Mouse (Mus musculus): ENCODE measurements at regions not wholly inside any gene's neighbourhood (a gene's known extent, or its start where the extent isn't known, plus 50 kb on each side); places are given as distances from the start of the nearest gene placed in this dataset.
A peak's percentile ranks its signal among the peaks of the same experiment; 100 is the strongest.

GRCm38 (mm10) chr9:61022371-61023026 is 228.2 kb downstream of the Uaca start:
- no peak overlapping the region for H3K4me2 ChIP-seq (ENCODE audit: low read length)
- DNase-seq (no peak), ATAC-seq (ENCODE audit: low FRiP score, low TSS enrichment) (no peak)
- WGBS, result 88% methylated on average over 6 of the region's 6 CpGs
- H3K27me3 ChIP-seq (ENCODE audit: control insufficient read depth, insufficient read depth, low read length), result no peaks in the 10 kb centered on the region
- H3K4me3 ChIP-seq (replicated peaks; ENCODE audit: low read depth, low read length), result no peak overlapping the region
- H3K9me3 ChIP-seq (ENCODE audit: control insufficient read depth, low read length), result no peaks in the 10 kb centered on the region
- H3K9ac ChIP-seq (replicated peaks; ENCODE audit: low read length), result no peak overlapping the region
- H3K27ac ChIP-seq (replicated peaks; ENCODE audit: low read depth, low read length), result no peak overlapping the region
- H3K4me1 ChIP-seq (ENCODE audit: control insufficient read depth, insufficient read depth, low read length), result no peaks in the 10 kb centered on the region
- H3K36me3 ChIP-seq (ENCODE audit: control insufficient read depth, insufficient read depth, low read length), result no peaks in the 10 kb centered on the region

GRCm38 (mm10) chr9:61025341-61025740 is 231.0 kb downstream of the Uaca start:
- Histone ChIP-seq H3K4me3 (replicated peaks; ENCODE audit: low read depth, low read length) (no peak overlapping the region), H3K4me1 (ENCODE audit: control insufficient read depth, insufficient read depth, low read length) (peaks cover 7% of the 10 kb centered on the region; the same call in 1 of the 2 replicates), H3K27me3 (ENCODE audit: control insufficient read depth, insufficient read depth, low read length) (no peaks in the 10 kb centered on the region), H3K36me3 (ENCODE audit: control insufficient read depth, insufficient read depth, low read length) (no peaks in the 10 kb centered on the region), H3K9ac (replicated peaks; ENCODE audit: low read length) (no peak overlapping the region), H3K9me3 (ENCODE audit: control insufficient read depth, low read length) (no peaks in the 10 kb centered on the region), H3K4me2 (ENCODE audit: low read length) (no peak overlapping the region), H3K27ac (replicated peaks; ENCODE audit: low read depth, low read length) (no peak overlapping the region)
- ATAC-seq (ENCODE audit: low FRiP score, low TSS enrichment), result no peak
- 95% methylated on average over 6 of the region's 6 CpGs for WGBS
- DNase-seq, result no peak

GRCm38 (mm10) chr9:61028775-61029401 is 234.5 kb downstream of the Uaca start:
- no peak overlapping the region for H3K27ac ChIP-seq (replicated peaks; ENCODE audit: low read depth, low read length)
- H3K27me3 ChIP-seq (ENCODE audit: control insufficient read depth, insufficient read depth, low read length), result no peaks in the 10 kb centered on the region
- H3K9me3 ChIP-seq (ENCODE audit: control insufficient read depth, low read length), result no peaks in the 10 kb centered on the region
- H3K4me1 ChIP-seq (ENCODE audit: control insufficient read depth, insufficient read depth, low read length), result peaks cover 23% of the 10 kb centered on the region; the same call in 1 of the 2 replicates
- WGBS, result 59% methylated on average over 12 of the region's 12 CpGs
- no peak overlapping the region for H3K4me3 ChIP-seq (replicated peaks; ENCODE audit: low read depth, low read length)
- H3K9ac ChIP-seq (replicated peaks; ENCODE audit: low read length), result no peak overlapping the region
- H3K36me3 ChIP-seq (ENCODE audit: control insufficient read depth, insufficient read depth, low read length), result no peaks in the 10 kb centered on the region
- ATAC-seq (ENCODE audit: low FRiP score, low TSS enrichment) (no peak), DNase-seq (no peak)
- no peak overlapping the region for H3K4me2 ChIP-seq (ENCODE audit: low read length)

- no peak overlapping the region for H3K4me3 ChIP-seq (replicated peaks; ENCODE audit: low read depth, low read length)
- DNase-seq (no peak), ATAC-seq (ENCODE audit: low FRiP score, low TSS enrichment) (no peak)
- H3K27ac ChIP-seq (replicated peaks; ENCODE audit: low read depth, low read length), result peak overlapping the region; percentile 41; the same call in 1 of the 2 replicates
- 77% methylated on average over 26 of the region's 26 CpGs for WGBS
- no peak overlapping the region for H3K9ac ChIP-seq (replicated peaks; ENCODE audit: low read length)
- no peaks in the 10 kb centered on the region for H3K36me3 ChIP-seq (ENCODE audit: control insufficient read depth, insufficient read depth, low read length)
- peaks cover 23% of the 10 kb centered on the region; the same call in 1 of the 2 replicates for H3K4me1 ChIP-seq (ENCODE audit: control insufficient read depth, insufficient read depth, low read length)
- no peak overlapping the region for H3K4me2 ChIP-seq (ENCODE audit: low read length)
- H3K9me3 ChIP-seq (ENCODE audit: control insufficient read depth, low read length), result no peaks in the 10 kb centered on the region
- peaks cover 6% of the 10 kb centered on the region; the same call in 1 of the 2 replicates for H3K27me3 ChIP-seq (ENCODE audit: control insufficient read depth, insufficient read depth, low read length)
Observed at GRCm38 (mm10) chr9:61031699-61032447, 237.5 kb downstream of the Uaca start.

GRCm38 (mm10) chr9:61032448-61033433 is 238.4 kb downstream of the Uaca start:
- peak; percentile 62 for DNase-seq
- ATAC-seq (ENCODE audit: low FRiP score, low TSS enrichment), result no peak
- Histone ChIP-seq H3K9ac (replicated peaks; ENCODE audit: low read length) (no peak overlapping the region), H3K27ac (replicated peaks; ENCODE audit: low read depth, low read length) (peak overlapping the region; percentile 41), H3K36me3 (ENCODE audit: control insufficient read depth, insufficient read depth, low read length) (no peaks in the 10 kb centered on the region), H3K4me3 (replicated peaks; ENCODE audit: low read depth, low read length) (no peak overlapping the region), H3K27me3 (ENCODE audit: control insufficient read depth, insufficient read depth, low read length) (peaks cover 6% of the 10 kb centered on the region; the same call in 1 of the 2 replicates), H3K9me3 (ENCODE audit: control insufficient read depth, low read length) (no peaks in the 10 kb centered on the region), H3K4me2 (ENCODE audit: low read length) (no peak overlapping the region), H3K4me1 (ENCODE audit: control insufficient read depth, insufficient read depth, low read length) (peaks cover 23% of the 10 kb centered on the region; the same call in 1 of the 2 replicates)
- WGBS, result 56% methylated on average over 23 of the region's 23 CpGs

- Histone ChIP-seq H3K27ac (replicated peaks; ENCODE audit: low read depth, low read length) (no peak overlapping the region), H3K4me3 (replicated peaks; ENCODE audit: low read depth, low read length) (no peak overlapping the region), H3K4me2 (ENCODE audit: low read length) (no peak overlapping the region), H3K9ac (replicated peaks; ENCODE audit: low read length) (no peak overlapping the region), H3K36me3 (ENCODE audit: control insufficient read depth, insufficient read depth, low read length) (no peaks in the 10 kb centered on the region), H3K27me3 (ENCODE audit: control insufficient read depth, insufficient read depth, low read length) (peaks cover 6% of the 10 kb centered on the region; the same call in 1 of the 2 replicates), H3K4me1 (ENCODE audit: control insufficient read depth, insufficient read depth, low read length) (peaks cover 26% of the 10 kb centered on the region; the same call in 1 of the 2 replicates), H3K9me3 (ENCODE audit: control insufficient read depth, low read length) (no peaks in the 10 kb centered on the region)
- WGBS, result 69% methylated on average over 9 of the region's 9 CpGs
- no peak for ATAC-seq (ENCODE audit: low FRiP score, low TSS enrichment)
- no peak for DNase-seq
Observed at GRCm38 (mm10) chr9:61033593-61033992, 239.3 kb downstream of the Uaca start.

GRCm38 (mm10) chr9:61042063-61042462 is 247.7 kb downstream of the Uaca start:
- whole genome bisulfite sequencing, result 19% methylated on average over 2 of the region's 2 CpGs
- no peak overlapping the region for H3K9ac ChIP-seq (replicated peaks; ENCODE audit: low read length)

GRCm38 (mm10) chr9:61044983-61045382 is 250.6 kb downstream of the Uaca start:
- no peaks in the 10 kb centered on the region for H3K9me3 ChIP-seq (ENCODE audit: control insufficient read depth, low read length)
- WGBS, result 88% methylated on average over 14 of the region's 14 CpGs
- no peaks in the 10 kb centered on the region for H3K36me3 ChIP-seq (ENCODE audit: control insufficient read depth, insufficient read depth, low read length)
- H3K9ac ChIP-seq (replicated peaks; ENCODE audit: low read length), result no peak overlapping the region
- DNase-seq (no peak), ATAC-seq (ENCODE audit: low FRiP score, low TSS enrichment) (no peak)
- H3K4me2 ChIP-seq (ENCODE audit: low read length), result no peak overlapping the region
- H3K27me3 ChIP-seq (ENCODE audit: control insufficient read depth, insufficient read depth, low read length), result no peaks in the 10 kb centered on the region; the same call in 1 of the 2 replicates
- H3K27ac ChIP-seq (replicated peaks; ENCODE audit: low read depth, low read length), result no peak overlapping the region
- H3K4me1 ChIP-seq (ENCODE audit: control insufficient read depth, insufficient read depth, low read length), result peaks cover 16% of the 10 kb centered on the region
- H3K4me3 ChIP-seq (replicated peaks; ENCODE audit: low read depth, low read length), result no peak overlapping the region

More at GRCm38 (mm10) chr9:61042063-61042462, 247.7 kb downstream of the Uaca start:
- Histone ChIP-seq H3K36me3 (ENCODE audit: control insufficient read depth, insufficient read depth, low read length) (no peaks in the 10 kb centered on the region), H3K4me3 (replicated peaks; ENCODE audit: low read depth, low read length) (no peak overlapping the region), H3K27me3 (ENCODE audit: control insufficient read depth, insufficient read depth, low read length) (no peaks in the 10 kb centered on the region; the same call in none of the 2 replicates), H3K4me2 (ENCODE audit: low read length) (no peak overlapping the region), H3K9me3 (ENCODE audit: control insufficient read depth, low read length) (no peaks in the 10 kb centered on the region), H3K4me1 (ENCODE audit: control insufficient read depth, insufficient read depth, low read length) (peaks cover 22% of the 10 kb centered on the region), H3K27ac (replicated peaks; ENCODE audit: low read depth, low read length) (no peak overlapping the region)
- DNase-seq (no peak), ATAC-seq (ENCODE audit: low FRiP score, low TSS enrichment) (no peak)
